Mouse (Mus musculus) thymus, postnatal 25 days (tissue): ENCODE results near the gene Wasf2.

Experiments used
- DNase-seq: peaks from one replicate; pipeline ENCODE4 v3.0.0; 2022

The Wasf2 gene

GRCm38 (mm10) chr4:133101751-133102150, 28.6 kb upstream of the Wasf2 start:
- no peak for DNase-seq

GRCm38 (mm10) chr4:133103525-133104193, 26.6 kb upstream of the Wasf2 start:
- DNase-seq: no peak

GRCm38 (mm10) chr4:133104194-133104569, 26.1 kb upstream of the Wasf2 start:
- DNase-seq: no peak

GRCm38 (mm10) chr4:133106691-133107090, 23.6 kb upstream of the Wasf2 start:
- no peak for DNase-seq

GRCm38 (mm10) chr4:133107788-133108281, 22.5 kb upstream of the Wasf2 start:
- DNase-seq: no peak

GRCm38 (mm10) chr4:133108481-133109334, 21.6 kb upstream of the Wasf2 start:
- no peak for DNase-seq

- DNase-seq: no peak
Measured at GRCm38 (mm10) chr4:133109335-133109801, 20.9 kb upstream of the Wasf2 start.

- no peak for DNase-seq
Measured at GRCm38 (mm10) chr4:133112175-133112838, 18.0 kb upstream of the Wasf2 start.

- peak; percentile 40 for DNase-seq
Measured at GRCm38 (mm10) chr4:133113351-133113882, 16.9 kb upstream of the Wasf2 start.

- peak; percentile 38 for DNase-seq
Measured at GRCm38 (mm10) chr4:133114762-133115161, 15.5 kb upstream of the Wasf2 start.

- no peak for DNase-seq
Measured at GRCm38 (mm10) chr4:133115721-133116429, 14.4 kb upstream of the Wasf2 start.

GRCm38 (mm10) chr4:133116756-133117470, 13.4 kb upstream of the Wasf2 start:
- DNase-seq: no peak

- DNase-seq: no peak
Measured at GRCm38 (mm10) chr4:133117556-133118411, 12.5 kb upstream of the Wasf2 start.

GRCm38 (mm10) chr4:133118775-133119375, 11.4 kb upstream of the Wasf2 start:
- DNase-seq: no peak

GRCm38 (mm10) chr4:133119579-133119978, 10.7 kb upstream of the Wasf2 start:
- DNase-seq: no peak

- DNase-seq: no peak
Measured at GRCm38 (mm10) chr4:133120833-133121321, 9.4 kb upstream of the Wasf2 start.

GRCm38 (mm10) chr4:133121416-133121815, 8.9 kb upstream of the Wasf2 start:
- DNase-seq: no peak

- no peak for DNase-seq
Measured at GRCm38 (mm10) chr4:133121974-133122637, 8.2 kb upstream of the Wasf2 start.

GRCm38 (mm10) chr4:133127079-133127478, 3.2 kb upstream of the Wasf2 start:
- no peak for DNase-seq

GRCm38 (mm10) chr4:133127894-133128293, 2.4 kb upstream of the Wasf2 start:
- DNase-seq: no peak
